Mouse (Mus musculus) cortical plate, adult 2 months (tissue): ENCODE measurements at regions not wholly inside any gene's neighbourhood (a gene's known extent, or its start where the extent isn't known, plus 50 kb on each side); places are given as distances from the start of the nearest gene placed in this dataset.
A peak's percentile ranks its signal among the peaks of the same experiment; 100 is the strongest.

Experiments
- H3K27ac ChIP-seq: fragments of 200-500 bp; 2 replicates; pipeline ENCODE4 v1.5.1; 2012; ENCODE audit warnings: low read length, control low read depth, inconsistent platforms; ENCODE audit not compliant: insufficient read depth
- H3K4me1 ChIP-seq: fragments of 200-500 bp; 2 replicates; pipeline ENCODE4 v1.6.1; 2011; ENCODE audit warnings: low read length; ENCODE audit not compliant: control insufficient read depth, insufficient read depth
- H3K4me3 ChIP-seq: fragments of 200-500 bp; 2 replicates; pipeline ENCODE4 v1.5.1; 2011; ENCODE audit warnings: mild to moderate bottlenecking, low read length, control low read depth; ENCODE audit not compliant: insufficient read depth
- CTCF ChIP-seq: fragments of 200-500 bp; IDR thresholded peaks from 2 replicates; pipeline ENCODE4 v1.5.1; 2011; ENCODE audit warnings: mild to moderate bottlenecking, control low read depth, low read length; ENCODE audit not compliant: insufficient read depth; ENCODE audit errors: extremely low read depth
- POLR2A ChIP-seq: fragments of 200-500 bp; IDR thresholded peaks from 2 replicates; pipeline ENCODE4 v1.6.1; 2011; ENCODE audit warnings: mild to moderate bottlenecking, low read length, control low read depth; ENCODE audit not compliant: insufficient read depth; ENCODE audit errors: extremely low read depth

GRCm38 (mm10) chr4:7429308-7429707, 809.5 kb downstream of the Car8 start:
- H3K4me1 ChIP-seq: no peaks in the 10 kb centered on the region
- H3K27ac ChIP-seq: no peak overlapping the region
- TF ChIP-seq CTCF: no peak
- no peak for TF ChIP-seq POLR2A
- no peak overlapping the region for H3K4me3 ChIP-seq

DNA sequence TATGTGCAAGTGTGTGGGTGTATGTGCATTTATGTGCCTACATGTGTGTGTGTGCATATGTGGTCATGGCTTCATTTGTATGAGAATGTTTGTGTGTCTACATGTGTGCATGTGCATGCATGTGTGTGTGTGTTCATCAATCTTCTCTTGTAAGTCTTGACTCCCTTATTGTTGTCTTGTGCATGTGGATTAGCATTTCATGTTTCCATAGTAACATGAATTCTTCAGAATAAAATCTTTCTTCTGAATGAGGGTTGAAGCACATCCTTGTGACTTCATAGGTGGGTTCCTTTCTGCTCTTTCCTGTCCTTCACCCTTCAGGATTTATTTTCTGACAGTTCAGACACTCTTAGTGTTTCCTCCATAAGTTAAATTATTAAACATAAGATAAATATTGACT, 814.8 kb downstream of the Car8 start:
- Histone ChIP-seq H3K4me3 (no peak overlapping the region), H3K27ac (peak overlapping the region; percentile 10; the same call in 1 of the 2 replicates), H3K4me1 (0 out of 2 replicates have a peak, but pooled peaks cover 2% of the 10 kb centered on the region)
- no peak for TF ChIP-seq POLR2A
- TF ChIP-seq CTCF: no peak

- no peak for TF ChIP-seq CTCF
- TF ChIP-seq POLR2A: no peak
- H3K27ac ChIP-seq: no peak overlapping the region
- 0 out of 2 replicates have a peak, but pooled peaks cover 2% of the 10 kb centered on the region for H3K4me1 ChIP-seq
- H3K4me3 ChIP-seq: no peak overlapping the region
Measured at GRCm38 (mm10) chr4:7423204-7423603, 815.6 kb downstream of the Car8 start.

DNA sequence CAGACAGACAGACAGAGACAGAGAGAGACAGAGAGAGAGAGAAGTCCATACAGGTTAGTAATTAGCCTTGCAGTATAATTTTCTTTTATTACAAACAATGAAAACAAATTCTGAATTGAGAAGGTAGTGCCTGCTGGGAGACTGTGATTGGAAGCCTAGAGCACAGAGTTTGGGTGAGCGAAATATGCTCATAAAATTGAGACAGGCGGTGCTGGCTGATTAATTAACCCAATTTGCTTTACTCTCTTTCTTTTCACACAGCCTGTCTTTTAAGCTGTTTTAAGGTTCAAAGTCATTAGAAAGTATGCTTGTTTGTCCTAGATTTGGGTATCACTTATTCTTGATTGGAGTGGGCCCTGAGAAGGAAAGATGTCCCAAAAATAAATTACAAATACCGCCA, 816.1 kb downstream of the Car8 start:
- Histone ChIP-seq H3K4me1 (0 out of 2 replicates have a peak, but pooled peaks cover 2% of the 10 kb centered on the region), H3K4me3 (no peak overlapping the region), H3K27ac (no peak overlapping the region)
- TF ChIP-seq POLR2A (no peak), CTCF (no peak)

DNA sequence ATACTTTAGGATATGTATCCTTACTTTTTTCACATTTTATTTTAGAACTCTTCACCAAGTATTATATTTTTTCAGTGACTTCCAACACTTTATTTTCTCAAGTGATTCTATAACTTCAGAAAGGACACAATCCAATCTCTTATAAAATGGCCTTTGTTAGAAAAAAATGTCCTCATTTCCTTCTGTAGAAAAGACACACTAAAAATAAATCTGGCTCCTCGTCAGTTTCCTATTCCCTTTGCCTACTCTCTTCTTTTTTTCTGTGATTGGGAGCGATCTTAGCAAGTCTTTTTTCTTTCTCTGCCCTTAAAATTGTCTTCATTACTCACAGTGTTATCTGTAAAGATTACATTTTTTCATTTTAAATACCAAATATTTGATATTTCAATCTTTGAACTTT, 824.5 kb downstream of the Car8 start:
- peaks cover 2% of the 10 kb centered on the region for H3K4me1 ChIP-seq
- no peak for TF ChIP-seq POLR2A
- TF ChIP-seq CTCF: no peak
- no peak overlapping the region for H3K27ac ChIP-seq

DNA sequence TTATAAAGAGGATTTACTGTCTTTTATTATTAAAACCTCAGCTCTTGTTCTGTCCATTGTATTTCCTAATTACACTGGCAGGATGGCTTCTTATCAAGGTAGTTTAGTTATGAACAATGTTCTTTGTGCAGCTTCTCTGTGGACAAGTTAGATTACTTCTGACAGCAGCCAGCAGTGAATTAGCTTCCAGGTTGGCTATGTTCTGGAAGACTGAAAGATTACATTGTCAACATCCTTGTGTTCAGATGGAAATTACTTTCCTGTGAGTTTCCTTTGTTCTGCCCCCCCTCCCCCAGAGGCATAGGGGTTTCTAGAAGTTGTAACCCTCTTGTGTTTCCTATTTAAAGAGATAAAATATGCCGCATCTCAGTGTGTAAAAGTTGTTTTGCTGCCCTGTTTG, 846.1 kb downstream of the Car8 start:
- Histone ChIP-seq H3K4me3 (no peak overlapping the region), H3K4me1 (no peaks in the 10 kb centered on the region), H3K27ac (no peak overlapping the region)
- TF ChIP-seq POLR2A: no peak
- no peak for TF ChIP-seq CTCF

More for the DNA sequence above, 824.5 kb downstream of the Car8 start:
- no peak overlapping the region for H3K4me3 ChIP-seq

GRCm38 (mm10) chr4:7391596-7391995, 847.2 kb downstream of the Car8 start:
- no peak overlapping the region for H3K4me3 ChIP-seq
- TF ChIP-seq CTCF (no peak), POLR2A (no peak)
- H3K4me1 ChIP-seq: no peaks in the 10 kb centered on the region
- no peak overlapping the region for H3K27ac ChIP-seq

DNA sequence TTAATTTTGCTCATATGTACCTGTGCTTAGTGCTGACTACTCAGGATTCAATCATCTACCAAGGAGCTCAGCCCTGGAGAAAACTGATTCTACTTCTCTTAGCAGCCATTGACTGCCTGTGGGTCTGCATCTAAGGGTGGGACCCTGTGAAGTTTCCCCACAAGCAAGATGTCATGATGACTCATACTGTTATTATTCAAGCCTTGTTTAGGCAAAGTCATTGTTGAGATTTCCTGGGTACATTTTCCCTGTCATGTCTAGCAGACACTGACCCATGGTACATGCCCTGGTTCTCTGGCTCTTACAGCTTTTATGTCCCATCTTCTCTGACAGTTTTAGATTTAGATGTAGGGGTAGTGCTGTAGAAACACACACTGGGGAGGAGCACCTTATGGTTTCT, 853.8 kb downstream of the Car8 start:
- H3K27ac ChIP-seq: no peak overlapping the region
- TF ChIP-seq POLR2A (no peak), CTCF (no peak)
- H3K4me3 ChIP-seq: no peak overlapping the region
- H3K4me1 ChIP-seq: no peaks in the 10 kb centered on the region

GRCm38 (mm10) chr4:7379996-7380395, 858.8 kb downstream of the Car8 start:
- Histone ChIP-seq H3K27ac (no peak overlapping the region), H3K4me1 (no peaks in the 10 kb centered on the region), H3K4me3 (no peak overlapping the region)
- TF ChIP-seq POLR2A: no peak
- TF ChIP-seq CTCF: no peak

GRCm38 (mm10) chr4:7364238-7365040, 874.4 kb downstream of the Car8 start:
- Histone ChIP-seq H3K4me1 (no peaks in the 10 kb centered on the region), H3K27ac (no peak overlapping the region), H3K4me3 (no peak overlapping the region)
- TF ChIP-seq POLR2A: no peak
- TF ChIP-seq CTCF: no peak
